Mouse (Mus musculus) layer of hippocampus, adult 9-11 months (tissue): Measurements from ENCODE around the gene Polr2l.
"Not testable (repeated sequence)": the region's sequence is repeated elsewhere in the genome, so short reads cannot be mapped to it uniquely, and the experiment has no call there.

Experiments used
- DNase-seq: peaks from one replicate; pipeline ENCODE4 v3.0.0; 2022

Polr2l gene

GRCm38 (mm10) chr7:141447110-141447991 lies 27.6 kb downstream of the Polr2l start, which contains the start of gene Rplp2:
Rplp2 (plus strand) TSS chr7:141447370.
- DNase-seq, result peak; percentile 96

- not testable (repeated sequence) for DNase-seq
These were observed 28.6 kb downstream of the Polr2l start for GRCm38 (mm10) chr7:141446374-141446773.

GRCm38 (mm10) chr7:141443828-141444237 lies 31.1 kb downstream of the Polr2l start, which contains the start of gene Pidd1:
Pidd1 (minus strand) TSS chr7:141444025.
- no peak for DNase-seq

DNA sequence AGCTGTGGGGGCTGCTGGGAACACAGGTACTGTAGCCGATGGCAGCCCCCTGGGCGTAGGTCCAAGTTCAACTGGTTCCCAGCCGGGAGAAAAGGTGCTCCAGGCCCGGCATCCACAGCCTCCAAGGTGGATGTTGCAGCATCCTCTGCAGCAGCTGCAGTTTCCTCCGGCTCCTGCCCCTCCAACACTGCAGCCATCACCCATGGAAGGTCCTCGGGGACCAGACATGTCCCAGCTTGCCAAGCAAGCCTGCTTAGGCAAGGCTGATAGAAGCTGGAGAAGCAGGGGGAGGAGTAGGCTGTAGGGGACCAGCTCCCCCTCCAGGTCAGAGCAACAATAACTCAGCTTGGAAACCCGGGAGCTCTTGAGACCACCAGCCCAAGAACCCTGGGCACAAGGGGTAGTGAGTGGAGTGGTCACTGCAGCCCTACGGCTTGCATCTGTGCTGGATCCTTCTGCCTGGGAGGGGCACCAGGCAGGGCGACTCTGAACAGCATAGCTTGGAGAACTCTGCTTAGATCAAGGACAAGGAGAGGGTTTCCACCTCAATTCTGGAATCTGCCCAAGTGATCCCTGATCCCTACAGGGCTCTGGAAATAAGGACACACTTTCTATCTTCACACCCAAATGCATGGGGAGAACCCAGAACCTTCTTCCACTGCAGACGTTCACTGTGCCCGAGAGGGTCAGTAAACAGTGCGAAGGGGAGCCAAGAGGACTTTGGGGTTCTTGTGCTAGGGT lies 31.7 kb downstream of the Polr2l start:
- DNase-seq, result no peak

- no peak for DNase-seq
These were observed 32.7 kb downstream of the Polr2l start for GRCm38 (mm10) chr7:141442199-141442598.

- no peak for DNase-seq
These were observed 33.5 kb downstream of the Polr2l start for GRCm38 (mm10) chr7:141441460-141441859.

- DNase-seq, result no peak
These were observed 34.3 kb downstream of the Polr2l start for GRCm38 (mm10) chr7:141440613-141441012.

DNA sequence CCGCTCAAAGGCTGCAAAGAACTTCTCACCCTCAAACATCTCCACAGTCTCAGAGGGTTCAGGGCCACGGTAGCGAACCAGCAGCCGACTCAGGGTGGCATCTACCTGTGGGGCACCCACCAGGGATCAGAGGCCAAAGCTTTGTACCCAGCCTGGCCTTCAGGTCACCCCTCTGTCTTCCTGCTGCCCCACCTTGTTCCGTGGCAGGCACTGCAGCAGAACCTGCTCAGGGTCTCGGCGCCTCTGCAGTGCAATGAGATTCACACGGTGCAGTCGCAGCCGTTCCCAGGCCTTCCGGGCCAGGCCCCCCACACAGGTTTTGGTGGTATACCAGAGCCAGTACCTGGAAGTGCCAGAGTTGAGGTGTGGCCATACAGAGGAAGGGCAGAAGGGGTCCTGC lies 35.1 kb downstream of the Polr2l start:
- no peak for DNase-seq

DNA sequence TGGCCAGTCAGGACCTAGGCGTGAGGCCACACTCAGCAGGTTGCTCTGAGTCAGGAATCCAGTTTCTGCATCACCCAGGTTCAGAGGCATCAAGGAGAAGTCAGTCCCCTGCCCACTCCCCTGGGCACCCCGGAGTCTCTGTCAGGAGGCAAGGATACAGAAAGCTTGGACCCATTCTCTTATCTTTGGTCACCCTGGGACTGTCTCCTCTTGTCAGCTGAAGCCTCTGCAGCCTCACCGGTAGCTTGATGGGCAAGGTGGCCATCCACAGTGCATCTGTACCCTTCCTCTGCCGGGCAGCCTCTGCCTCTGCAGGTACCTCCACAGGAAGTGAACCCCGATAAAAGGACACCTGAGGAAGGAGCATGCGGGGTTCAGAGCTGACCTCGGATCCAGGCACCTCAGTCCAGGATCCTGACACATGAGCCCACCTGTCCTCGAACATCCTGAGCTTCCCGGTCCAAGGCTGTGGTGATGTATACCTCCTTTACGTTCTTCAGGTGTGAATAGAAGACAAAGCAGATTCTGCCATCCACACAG lies 35.7 kb downstream of the Polr2l start:
- no peak for DNase-seq

DNA sequence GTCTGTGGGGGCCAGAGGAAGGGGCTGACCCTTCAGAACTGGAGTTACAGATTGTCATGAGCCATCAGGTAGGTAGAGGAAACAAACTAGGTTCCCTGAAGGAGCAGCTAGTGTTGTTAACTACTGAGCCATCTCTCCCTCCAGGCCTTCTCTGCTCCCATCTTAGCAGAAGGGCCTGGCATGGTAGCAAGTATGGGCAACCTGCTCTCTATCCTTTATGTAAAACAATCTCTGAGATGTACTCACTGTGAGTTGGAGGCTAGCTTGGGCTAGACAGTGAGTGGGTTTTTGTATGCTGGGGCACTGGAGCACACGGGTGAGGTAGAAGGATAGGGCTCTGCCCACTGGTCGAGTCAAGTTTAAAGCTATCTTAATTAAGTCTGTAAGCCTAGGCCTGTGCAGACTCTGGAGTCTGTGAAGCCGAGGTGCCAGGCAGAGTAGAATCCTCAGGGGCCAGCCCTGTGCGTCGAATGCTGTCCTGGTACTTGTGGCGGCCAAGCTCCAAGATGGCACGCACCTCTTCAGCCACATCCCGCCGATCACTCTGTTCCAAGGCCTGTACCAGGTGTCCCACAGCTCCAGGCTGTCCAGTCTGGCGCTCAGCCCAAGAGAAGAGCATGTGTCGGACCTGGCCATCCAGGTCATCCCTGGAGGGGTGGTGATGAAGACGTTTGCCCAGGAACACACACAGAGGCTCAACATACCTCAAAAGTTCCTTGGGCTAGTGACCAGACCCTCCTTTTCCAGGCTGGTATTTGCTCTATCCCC lies 36.5 kb downstream of the Polr2l start:
- DNase-seq, result no peak

GRCm38 (mm10) chr7:141437178-141438120 lies 37.5 kb downstream of the Polr2l start, which contains the start of gene Slc25a22:
Slc25a22 (minus strand) TSS chr7:141437892.
- peak; percentile 82 for DNase-seq

GRCm38 (mm10) chr7:141436523-141436892 lies 38.4 kb downstream of the Polr2l start:
- DNase-seq, result no peak

- DNase-seq, result no peak
These were observed 38.9 kb downstream of the Polr2l start for GRCm38 (mm10) chr7:141435856-141436522.

DNA sequence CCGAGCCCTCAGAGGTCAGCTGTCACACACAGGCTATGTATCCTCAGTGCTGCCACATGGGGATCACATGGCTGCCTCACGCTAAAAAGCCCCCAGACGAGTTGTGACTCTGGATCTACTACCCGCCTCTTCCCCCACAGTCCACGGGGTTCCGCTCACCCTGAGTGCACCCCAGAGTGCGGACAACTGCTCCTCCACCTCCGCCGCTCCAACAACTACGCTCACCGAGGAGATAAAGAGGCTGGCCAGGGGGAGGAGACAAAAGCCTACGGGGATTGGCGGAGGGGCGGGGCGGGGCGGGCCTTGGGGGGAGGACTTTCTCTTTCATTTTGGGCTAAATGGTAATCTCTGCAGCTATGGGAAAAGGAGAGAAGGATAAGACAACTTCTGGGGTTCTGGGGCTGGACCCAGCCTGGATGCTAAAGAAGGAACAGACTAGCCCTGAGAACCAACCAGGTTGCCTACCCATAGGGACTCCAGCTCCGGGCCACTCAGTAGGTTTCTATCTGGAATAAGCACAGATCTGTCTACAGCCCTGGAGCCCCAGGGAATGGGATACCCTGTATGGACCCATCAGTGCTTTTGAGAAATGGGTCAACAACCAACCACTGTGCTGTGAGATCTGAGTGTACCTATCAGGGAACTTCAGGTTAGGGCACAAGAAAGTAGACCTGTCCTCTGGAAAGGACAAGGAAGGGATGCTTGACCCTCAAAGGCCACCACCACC lies 39.6 kb downstream of the Polr2l start:
- no peak for DNase-seq

DNA sequence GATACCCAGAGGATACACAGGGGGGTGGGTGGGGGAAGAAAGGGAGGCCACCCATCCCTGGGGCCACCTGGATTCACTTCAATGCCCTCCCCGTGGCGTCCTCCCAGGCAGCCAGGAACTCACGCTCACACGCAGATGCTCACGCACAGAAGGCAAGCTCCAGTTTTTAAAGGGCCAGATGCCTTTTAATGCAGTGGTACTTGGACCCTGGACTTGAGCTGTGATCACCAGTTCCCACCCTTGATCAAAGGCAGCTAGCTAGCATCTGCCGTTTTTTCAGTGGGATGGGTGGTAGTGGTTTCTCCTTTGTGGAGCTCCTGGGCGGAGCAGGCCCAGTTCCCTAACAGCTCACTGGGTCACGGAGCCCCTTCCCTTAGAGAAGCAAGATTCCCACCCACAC lies 40.5 kb downstream of the Polr2l start:
- DNase-seq, result no peak

DNA sequence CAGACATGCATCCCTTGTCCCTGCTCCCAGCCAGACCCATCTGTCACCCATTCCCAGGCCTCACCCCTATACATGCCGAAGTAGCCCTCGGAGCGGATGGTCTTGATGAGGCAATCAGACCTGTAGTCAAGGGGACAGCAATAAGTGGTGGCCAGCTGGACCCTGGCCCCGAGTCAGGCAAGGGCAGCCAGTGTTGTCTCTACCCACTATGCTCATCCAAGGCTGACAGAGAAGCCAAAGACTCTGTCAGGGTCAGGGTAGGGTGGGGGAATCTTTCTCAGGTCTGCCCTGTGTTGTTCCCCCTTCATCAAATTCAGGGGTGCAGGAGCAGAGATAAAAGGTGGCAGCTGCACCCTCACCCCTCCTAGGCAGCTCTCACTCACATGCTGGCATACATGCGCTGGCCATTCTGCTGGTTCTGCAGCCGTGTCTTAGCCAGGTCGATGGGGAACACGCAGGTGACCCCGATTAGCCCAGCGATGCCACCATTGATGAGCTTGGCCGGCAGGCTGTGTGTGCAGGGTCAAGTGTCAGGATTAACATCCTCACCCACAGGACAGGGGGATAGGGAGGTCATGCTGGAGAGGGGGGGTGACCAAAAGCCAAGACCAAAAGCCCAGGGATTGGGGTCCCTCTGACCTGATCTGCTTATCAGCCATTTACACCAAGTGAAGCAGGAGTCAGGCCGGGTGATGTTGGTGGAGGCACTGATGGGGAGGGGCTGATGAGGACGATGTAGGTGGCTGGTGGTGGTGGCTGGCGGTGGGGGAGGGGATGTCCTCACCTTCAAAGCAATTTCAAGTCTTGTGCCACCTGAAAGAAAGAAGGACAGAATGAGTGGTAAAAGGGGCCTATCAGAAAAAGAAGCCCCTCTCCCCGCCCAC lies 41.2 kb downstream of the Polr2l start:
- DNase-seq, result no peak

GRCm38 (mm10) chr7:141432741-141433516 lies 42.0 kb downstream of the Polr2l start:
- no peak for DNase-seq

- no peak for DNase-seq
These were observed 42.7 kb downstream of the Polr2l start for GRCm38 (mm10) chr7:141432186-141432611.
